Mouse (Mus musculus): ENCODE measurements around the gene Olfr631.

DNA sequence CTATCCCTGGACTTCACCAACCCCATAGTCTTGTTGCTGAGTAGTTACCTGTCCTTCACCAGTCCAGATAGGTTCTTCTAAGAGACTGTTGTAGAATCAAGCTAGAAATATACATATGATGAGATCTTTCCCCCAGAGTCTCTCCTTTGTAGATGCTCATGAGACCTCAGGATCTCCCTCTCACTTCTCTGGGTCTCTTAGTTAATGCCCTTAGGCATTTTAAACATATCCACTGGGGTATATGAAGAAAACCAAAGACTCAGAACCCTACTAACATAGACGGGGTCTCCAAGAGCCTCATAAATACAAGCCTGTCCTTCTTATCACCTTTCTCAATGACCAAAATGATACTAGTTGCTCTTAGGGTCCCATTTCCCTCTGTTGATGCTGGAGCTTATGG, 34.2 kb upstream of the Olfr631 start, which contains the start of gene Olfr64:
- TF ChIP-seq CTCF (IDR thresholded peaks at IDR 0.05; ENCODE audit: insufficient read depth, low read depth, low read length) (no peak), POLR2A (IDR thresholded peaks at IDR 0.05; ENCODE audit: insufficient read depth, low read depth, low read length) (no peak)
